ENCODE assay signal across 21 mouse cellular contexts in genomic region chr6:138037587-138037986, GRCm38 (mm10). TPM values are rescaled to one million over a fixed set of nuclear protein-coding genes. Genes with fewer than 3 reads are reported as not detected.
DNase-seq lines count a peak whose midpoint lies in the region; ATAC-seq and TF ChIP-seq lines count a peak whose summit lies in the region.
"Had no signal": no experiment of that assay in that cellular context is flagged by ENCODE, and none has a peak within 500 bp of the region (broad histone marks: within the 10 kb centered on the region; RNA-seq: fewer than 3 reads in every experiment).

No protein-coding gene starts in this region.

- no peak overlapping the region for H3K9ac ChIP-seq in hindbrain, postnatal 0 days (replicated peaks; ENCODE audit: low read length)
- no peak overlapping the region for H3K9ac ChIP-seq in hindbrain, embryonic 13.5 days
- no peak overlapping the region for H3K9ac ChIP-seq in lung, postnatal 0 days (replicated peaks; ENCODE audit: low read depth)
- H3K9ac ChIP-seq: heart, embryonic 13.5 days; hindbrain, embryonic 12.5 days; midbrain, embryonic 15.5 days; neural tube, embryonic 13.5 days had no signal

- H3K4me1 ChIP-seq in hindbrain, postnatal 0 days (ENCODE audit: insufficient read depth, low read length), result no peaks in the 10 kb centered on the region
- H3K4me1 ChIP-seq in hindbrain, embryonic 13.5 days (replicated peaks), result no peaks in the 10 kb centered on the region
- H3K4me1 ChIP-seq in lung, postnatal 0 days (ENCODE audit: insufficient read depth, low read depth, low read length), result no peaks in the 10 kb centered on the region
- H3K4me1 ChIP-seq: embryonic facial prominence, embryonic 10.5 days; heart, embryonic 13.5 days; hindbrain, embryonic 12.5 days; midbrain, embryonic 15.5 days; neural tube, embryonic 13.5 days had no signal

- TF ChIP-seq CTCF in hindbrain, postnatal 0 days (IDR thresholded peaks at IDR 0.05; ENCODE audit: low read depth), result peak; percentile 40
- peak; percentile 51 for TF ChIP-seq CTCF in lung, postnatal 0 days (IDR thresholded peaks at IDR 0.05)
- peak; percentile 60 for TF ChIP-seq CTCF in Patski (IDR thresholded peaks at IDR 0.05)

- H3K27me3 ChIP-seq in hindbrain, postnatal 0 days (ENCODE audit: insufficient read depth, low read length), result no peaks in the 10 kb centered on the region
- H3K27me3 ChIP-seq in hindbrain, embryonic 13.5 days, result no peaks in the 10 kb centered on the region
- H3K27me3 ChIP-seq in lung, postnatal 0 days (replicated peaks; ENCODE audit: insufficient read depth, low read length), result no peaks in the 10 kb centered on the region
- peaks cover 9% of the 10 kb centered on the region for H3K27me3 ChIP-seq in Patski
- H3K27me3 ChIP-seq: heart, embryonic 13.5 days; hindbrain, embryonic 12.5 days; midbrain, embryonic 15.5 days; neural tube, embryonic 13.5 days had no signal

- H3K27ac ChIP-seq in hindbrain, postnatal 0 days, result no peak overlapping the region
- no peak overlapping the region for H3K27ac ChIP-seq in hindbrain, embryonic 13.5 days
- no peak overlapping the region for H3K27ac ChIP-seq in lung, postnatal 0 days (ENCODE audit: low read length)
- H3K27ac ChIP-seq: embryonic facial prominence, embryonic 10.5 days; heart, embryonic 13.5 days; hindbrain, embryonic 12.5 days; midbrain, embryonic 15.5 days; neural tube, embryonic 13.5 days had no signal

- no peak overlapping the region for H3K4me3 ChIP-seq in hindbrain, postnatal 0 days (ENCODE audit: low read length)
- H3K4me3 ChIP-seq in hindbrain, embryonic 13.5 days, result no peak overlapping the region
- no peak overlapping the region for H3K4me3 ChIP-seq in lung, postnatal 0 days (ENCODE audit: low read depth, low read length)
- H3K4me3 ChIP-seq: embryonic facial prominence, embryonic 10.5 days; heart, embryonic 13.5 days; hindbrain, embryonic 12.5 days; midbrain, embryonic 15.5 days; neural tube, embryonic 13.5 days had no signal

- H3K9me3 ChIP-seq in hindbrain, postnatal 0 days (ENCODE audit: low read length), result peaks cover 6% of the 10 kb centered on the region; the same call in 1 of the 2 replicates
- H3K9me3 ChIP-seq in hindbrain, embryonic 13.5 days, result peaks cover 6% of the 10 kb centered on the region; the same call in 1 of the 2 replicates
- H3K9me3 ChIP-seq in lung, postnatal 0 days (ENCODE audit: low read length), result no peaks in the 10 kb centered on the region
- H3K9me3 ChIP-seq: hindbrain, embryonic 12.5 days; midbrain, embryonic 15.5 days had no signal

- in situ Hi-C loops in Patski (cut with MboI; ENCODE audit: low pct_unique_long_range_greater_than_20kb), result no loop called here

- CTCF ChIA-PET in Patski (lab: Charles Lee), result no interaction called here

- ATAC-seq in hindbrain, postnatal 0 days, result no peak
- no peak for ATAC-seq in hindbrain, embryonic 13.5 days (ENCODE audit: low FRiP score)
- ATAC-seq in lung, postnatal 0 days, result no peak
- ATAC-seq in Patski, result no peak
- 0 out of 2 replicates have a peak, but pooled peaks have one; percentile 41 for ATAC-seq in megakaryocyte progenitor cell, adult 5-6 weeks (replicated peaks; ENCODE audit: poor library complexity)
- ATAC-seq: midbrain, embryonic 15.5 days had no signal

- no peak for DNase-seq in hindbrain, postnatal 0 days (ENCODE audit: low spot score)
- DNase-seq in lung, postnatal 0 days (ENCODE audit: low spot score), result no peak
- no peak for DNase-seq in lung, postnatal 25 days (ENCODE audit: low spot score)
- DNase-seq in Patski (ENCODE audit: low read depth, low spot score), result no peak
- no peak for DNase-seq in cerebellum, adult 9-10 months
- DNase-seq in kidney, adult 9 months, result no peak
- DNase-seq: adrenal gland, postnatal 36 days; cerebellum, adult 18-20 months; kidney, adult 8-10 months; layer of hippocampus, adult 9-11 months; right cerebral cortex, adult 18-20 months had no signal

- TF ChIP-seq EP300 in lung, postnatal 0 days (IDR thresholded peaks at IDR 0.05), result no peak

- no peak overlapping the region for H3K4me2 ChIP-seq in hindbrain, postnatal 0 days (ENCODE audit: low read depth, low read length)
- no peak overlapping the region for H3K4me2 ChIP-seq in hindbrain, embryonic 13.5 days
- H3K4me2 ChIP-seq in lung, postnatal 0 days (replicated peaks; ENCODE audit: low read depth, low read length), result no peak overlapping the region
- H3K4me2 ChIP-seq: hindbrain, embryonic 12.5 days; midbrain, embryonic 15.5 days; neural tube, embryonic 13.5 days had no signal

- no peaks in the 10 kb centered on the region for H3K36me3 ChIP-seq in hindbrain, postnatal 0 days (ENCODE audit: insufficient read depth, low read length)
- H3K36me3 ChIP-seq in hindbrain, embryonic 13.5 days, result no peaks in the 10 kb centered on the region
- no peaks in the 10 kb centered on the region for H3K36me3 ChIP-seq in lung, postnatal 0 days (ENCODE audit: insufficient read depth, low read length)
- H3K36me3 ChIP-seq: embryonic facial prominence, embryonic 10.5 days; heart, embryonic 13.5 days; hindbrain, embryonic 12.5 days; midbrain, embryonic 15.5 days; neural tube, embryonic 13.5 days had no signal

- POLR2A ChIA-PET in Patski (lab: Charles Lee), result no interaction called here

- WGBS in hindbrain, postnatal 0 days, result 88% methylated on average over 5 of the region's 5 CpGs
- 92% methylated on average over 5 of the region's 5 CpGs for WGBS in hindbrain, embryonic 13.5 days
- 86% methylated on average over 5 of the region's 5 CpGs for WGBS in lung, postnatal 0 days

RNA-seq across cellular contexts. Expression of gene Slc15a5, which starts 42.1 kb away (rescaled TPM):
- total RNA-seq in hindbrain, postnatal 0 days (2014; rRNA removed), result not detected in 2 replicates
- 0.10 and 0.15 TPM in 2 replicates for polyA plus RNA-seq in hindbrain, postnatal 0 days (2015; fragmentation: Nextera tagmentation; extraction: Ambion mirVana)
- polyA plus RNA-seq in hindbrain, embryonic 13.5 days (2015; fragmentation: Nextera tagmentation; extraction: Ambion mirVana), result 0.10 TPM in 1 of 2 replicates, not detected in the other
- not detected in 2 replicates for polyA plus RNA-seq in lung, postnatal 0 days (2015; fragmentation: Nextera tagmentation; extraction: Ambion mirVana)
- polyA plus RNA-seq in Patski (2021), result not detected
- not detected in 2 replicates for total RNA-seq in megakaryocyte progenitor cell, adult 5-6 weeks (2015)
- total RNA-seq in megakaryocyte progenitor cell, adult 5-6 weeks (2017), result not detected in 2 replicates
- total RNA-seq: left cerebral cortex, postnatal 36 days had no signal
- polyA plus RNA-seq: embryonic facial prominence, embryonic 10.5 days; forebrain, embryonic 11.5 days; heart, embryonic 13.5 days; hindbrain, embryonic 12.5 days; lung, embryonic 16.5 days; midbrain, embryonic 15.5 days had no signal
